Mouse (Mus musculus) erythroblast, adult 5-6 weeks (primary cell): ENCODE results near the gene Gm21992. TPM values are rescaled to one million over a fixed set of nuclear protein-coding genes. Genes with fewer than 3 reads are reported as not detected.

Source experiments
- ATAC-seq: replicated peaks from 2 replicates; pipeline ENCODE4 v1.8.0; 2016; ENCODE audit warnings: moderate number of reproducible peaks, mild to moderate bottlenecking, moderate TSS enrichment, inconsistent platforms; ENCODE audit not compliant: poor library complexity, low FRiP score, severe bottlenecking
- total RNA-seq, 2 experiments: library from RNA; stranded (forward) in 1 of 2; stranded (reverse) in 1 of 2; fragments of 150-400 nt in 1 of 2; fragments of 200-764, 138-1000 nt in 1 of 2; gene quantifications; 2 replicates each; pipeline versions ENCODE4 v1.2.3 to v1.2.4; 2015 to 2017; ENCODE audit warnings: low replicate concordance in 2 of 2

Gm21992 gene
- total RNA-seq, 2 experiments from 2014 or later, result 28.2 to 74.0 TPM

DNA sequence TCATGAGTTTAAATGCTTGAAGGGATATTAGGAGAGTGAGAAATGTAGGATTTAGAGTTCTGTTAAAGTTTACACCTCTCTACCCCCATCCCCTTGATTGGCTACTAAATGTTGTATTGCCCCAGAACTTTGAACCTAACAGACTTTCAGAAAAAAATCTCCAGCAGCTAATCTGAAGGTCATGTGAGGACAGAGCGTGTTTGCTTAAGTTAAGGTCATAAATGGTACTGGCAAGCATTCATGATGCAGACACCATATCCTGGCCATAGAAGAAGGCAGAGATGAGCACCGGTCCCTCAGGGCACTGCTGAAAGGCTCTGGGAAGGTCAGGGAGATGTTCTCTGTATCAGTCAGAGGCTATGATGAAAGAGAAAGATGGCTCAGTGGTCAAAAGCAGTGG lies 94.1 kb downstream of the Gm21992 start:
- ATAC-seq, result no peak

DNA sequence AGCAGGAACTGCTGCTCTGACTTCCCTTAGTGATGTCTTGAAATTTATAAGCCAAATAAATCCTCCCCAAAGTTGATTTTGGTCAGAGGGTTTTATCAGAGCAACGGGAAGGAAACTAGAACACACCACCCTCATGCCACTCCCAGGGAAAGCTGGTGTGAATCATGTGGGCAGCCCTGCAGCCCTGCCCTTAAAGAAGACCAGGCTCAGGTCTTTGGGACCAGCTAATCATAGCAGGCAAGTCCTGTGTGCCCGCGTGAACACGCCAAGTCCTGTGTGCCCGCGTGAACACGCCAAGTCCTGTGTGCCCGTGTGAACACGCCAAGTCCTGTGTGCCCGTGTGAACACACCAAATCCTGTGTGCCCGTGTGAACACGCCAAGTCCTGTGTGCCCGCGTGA lies 94.7 kb downstream of the Gm21992 start:
- no peak for ATAC-seq

DNA sequence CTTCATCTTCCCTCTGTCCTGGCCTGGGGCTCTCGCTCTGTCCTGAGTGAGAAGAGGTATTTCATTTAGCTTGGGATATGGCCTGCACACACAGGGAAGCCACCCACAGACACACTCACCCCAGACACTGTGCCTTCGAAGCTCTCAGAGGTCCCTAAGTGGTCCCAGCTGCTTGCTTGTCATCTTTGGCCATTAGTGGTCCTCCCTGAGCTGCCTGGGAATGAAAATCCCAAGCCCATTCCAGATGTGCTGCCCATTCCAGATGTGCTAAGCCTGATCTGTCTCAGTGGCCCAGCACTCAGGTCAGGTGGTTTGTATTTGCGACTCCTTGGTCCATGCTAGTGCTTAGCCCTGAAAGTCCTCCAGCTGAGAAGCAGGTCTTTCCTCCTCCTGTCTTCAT lies 97.5 kb downstream of the Gm21992 start:
- ATAC-seq, result no peak

DNA sequence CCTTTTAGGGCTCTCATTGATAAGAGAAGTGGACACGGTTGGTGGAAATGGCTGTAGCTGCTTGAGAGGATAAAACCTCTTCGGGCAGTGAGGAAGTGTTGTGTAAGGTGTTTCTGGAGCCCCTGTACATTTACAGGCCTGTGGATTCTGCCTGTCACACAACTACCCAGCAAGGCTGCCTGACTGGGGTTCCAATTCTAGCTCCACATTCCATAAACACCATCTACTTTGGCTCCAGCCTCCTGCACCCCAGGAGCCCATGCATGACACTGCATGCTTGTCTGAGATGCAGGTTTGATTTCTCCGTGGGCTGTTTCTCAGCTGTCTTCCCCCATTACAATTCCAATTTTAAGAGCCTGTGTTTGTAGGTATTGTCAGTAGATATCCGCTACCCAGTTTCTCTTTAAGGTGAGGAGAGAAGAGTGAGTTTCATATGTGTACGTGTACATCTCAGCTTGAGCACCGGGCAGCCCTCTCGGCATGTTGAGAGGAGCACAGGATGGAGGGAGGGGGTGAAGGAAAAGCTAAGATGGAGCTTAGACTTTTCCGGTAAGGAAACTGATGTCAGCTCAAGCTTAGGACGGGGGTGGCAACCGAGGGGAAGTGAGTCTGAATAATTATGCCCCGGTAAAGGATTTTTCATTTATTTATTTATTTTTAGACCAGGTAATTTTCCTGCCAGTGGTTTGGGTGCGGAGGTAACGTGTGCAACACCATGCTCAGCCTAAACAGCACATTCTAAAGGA lies 98.5 kb downstream of the Gm21992 start:
- ATAC-seq, result no peak

DNA sequence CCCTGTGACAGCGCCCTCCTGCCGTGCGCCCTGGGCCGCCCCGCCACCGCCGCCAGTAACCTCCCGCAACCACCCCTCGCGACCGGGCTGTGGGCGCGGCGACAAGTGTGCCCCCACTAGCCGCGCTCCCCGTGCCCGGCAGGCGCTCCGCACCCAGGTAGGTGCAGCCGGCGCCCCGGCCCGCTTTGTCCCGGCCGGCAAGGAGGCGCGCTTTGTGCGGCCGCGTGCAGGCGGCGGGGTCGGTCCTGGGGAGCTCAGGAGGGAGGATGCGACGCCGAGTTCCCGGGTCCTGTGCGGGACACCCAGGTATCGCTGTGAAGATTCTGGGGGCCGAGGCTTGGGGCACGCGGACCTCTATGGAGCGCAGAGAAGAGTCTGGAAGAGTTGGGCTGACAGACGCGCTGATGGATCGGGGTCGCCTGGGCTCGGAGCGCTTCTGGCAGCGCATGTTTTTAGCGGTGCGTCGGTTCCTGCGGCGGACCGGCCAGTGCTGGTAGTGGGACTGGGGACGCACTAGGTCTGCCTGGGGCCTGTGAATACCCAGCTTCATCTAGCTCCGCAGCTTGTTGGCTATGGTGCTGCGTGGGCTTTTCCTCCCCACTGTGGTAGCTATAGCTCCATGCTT lies 99.1 kb downstream of the Gm21992 start:
- ATAC-seq, result no peak

DNA sequence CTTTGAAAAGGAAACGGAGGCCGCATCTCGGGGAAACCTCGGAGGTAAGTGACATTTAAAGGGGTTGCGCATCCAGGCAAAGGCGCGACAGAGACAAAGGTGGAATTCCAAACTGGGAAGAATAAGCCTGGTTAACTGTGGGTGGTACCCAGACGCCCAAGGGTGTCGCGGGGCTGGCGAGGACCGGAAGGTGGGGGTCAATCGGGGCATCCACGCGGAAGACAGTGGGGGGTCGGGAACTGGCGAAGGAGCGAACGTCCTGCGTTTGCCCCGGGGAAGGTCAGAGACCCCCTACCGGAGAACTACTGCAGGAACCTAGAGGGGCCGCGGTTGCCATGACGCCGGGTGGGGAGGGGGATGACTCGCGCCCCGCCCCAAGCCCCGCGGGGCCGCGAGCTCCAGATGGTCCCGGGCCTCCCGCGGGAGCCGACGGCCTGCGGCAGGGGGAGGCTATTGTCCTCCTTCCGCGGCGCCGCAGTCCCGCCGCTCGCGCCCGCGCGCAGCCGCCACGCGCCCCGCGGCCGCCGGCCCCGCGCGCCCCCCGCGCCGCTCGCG lies 99.7 kb downstream of the Gm21992 start:
- no peak for ATAC-seq

DNA sequence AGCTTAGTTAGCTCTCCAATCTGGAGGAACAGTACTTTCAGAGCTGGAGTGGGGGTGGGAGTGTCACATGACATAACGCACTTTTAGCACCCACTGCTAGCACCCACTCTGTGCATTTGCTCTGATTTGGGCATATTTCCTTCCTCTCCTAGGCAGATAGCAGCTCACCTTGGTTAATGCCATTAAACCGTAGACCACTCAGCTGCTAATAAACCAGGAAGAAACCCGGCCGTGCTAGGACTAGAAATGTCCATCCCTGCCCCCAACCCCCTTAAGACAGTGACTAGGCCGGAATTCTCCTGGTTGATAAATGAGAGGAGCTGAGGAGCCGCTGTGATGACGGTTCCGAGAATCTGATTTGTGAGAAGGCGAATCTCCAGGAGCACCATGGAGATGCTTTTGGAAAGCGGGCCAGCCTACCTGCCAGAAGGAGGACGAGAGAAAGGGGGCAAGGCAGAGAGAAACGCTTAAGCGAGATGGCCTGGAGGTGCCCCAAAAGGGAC lies 100.3 kb downstream of the Gm21992 start, which contains the start of gene Sptbn2:
Sptbn2 (plus strand) TSS at position 70 of the 503 bp plus-strand sequence.
- no peak for ATAC-seq

DNA sequence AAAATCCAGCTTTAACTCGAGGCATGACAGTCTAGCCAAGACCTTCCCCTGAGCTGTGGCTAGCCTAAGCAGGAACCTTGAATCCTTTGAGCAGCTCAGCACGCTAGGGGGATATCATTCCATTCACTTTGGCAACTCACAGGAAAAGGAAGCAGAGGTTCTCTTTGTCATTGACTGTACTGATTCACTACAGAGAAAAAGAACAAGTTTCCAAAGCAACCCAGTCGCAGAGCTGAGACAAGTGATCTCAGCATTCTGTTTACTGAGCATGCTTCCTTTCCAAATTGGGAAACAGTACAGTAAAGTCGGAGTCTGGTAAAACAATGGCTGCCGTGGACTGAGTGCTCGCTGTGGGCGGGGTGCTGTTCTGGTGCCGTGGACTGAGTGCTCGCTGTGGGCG lies 102.6 kb downstream of the Gm21992 start:
- ATAC-seq, result no peak

DNA sequence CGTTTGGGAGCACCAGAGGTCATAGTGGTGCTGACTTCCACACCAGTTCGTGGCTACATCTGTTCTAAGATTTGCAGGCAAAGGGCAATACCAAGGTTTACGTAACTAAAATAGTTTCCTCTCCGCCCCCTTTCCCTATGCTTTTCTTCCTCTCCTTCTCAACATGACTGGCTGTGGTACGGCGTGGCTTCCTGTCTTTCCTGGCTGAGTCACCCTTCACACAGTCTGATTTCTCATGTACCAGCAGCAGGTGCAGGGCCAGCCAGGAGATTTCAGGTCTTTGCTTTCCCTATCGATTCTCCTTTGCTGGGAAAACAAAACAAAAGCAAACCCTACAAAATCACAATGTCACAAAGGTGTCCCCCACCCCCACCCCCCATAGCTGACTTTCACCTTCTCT lies 110.2 kb downstream of the Gm21992 start:
- ATAC-seq, result no peak

DNA sequence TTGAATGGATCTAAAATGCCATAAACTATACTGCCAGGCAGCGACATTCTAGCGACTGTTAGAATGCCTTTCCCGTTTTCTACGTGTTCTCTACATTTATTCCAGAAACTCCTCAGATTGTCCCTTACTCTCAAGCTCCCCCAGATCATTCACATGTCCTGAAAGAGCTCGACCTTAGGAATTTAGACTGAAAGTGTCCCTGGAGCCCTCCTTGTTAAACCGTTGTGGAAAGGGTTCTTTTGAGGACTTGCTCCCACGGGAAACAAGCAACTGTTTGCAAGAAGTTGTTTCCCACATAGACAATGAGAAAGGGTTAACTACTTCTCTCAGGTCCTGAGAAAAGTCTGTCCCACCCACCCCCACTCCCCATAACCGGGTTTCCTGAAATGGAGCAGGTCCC lies 110.8 kb downstream of the Gm21992 start:
- no peak for ATAC-seq

DNA sequence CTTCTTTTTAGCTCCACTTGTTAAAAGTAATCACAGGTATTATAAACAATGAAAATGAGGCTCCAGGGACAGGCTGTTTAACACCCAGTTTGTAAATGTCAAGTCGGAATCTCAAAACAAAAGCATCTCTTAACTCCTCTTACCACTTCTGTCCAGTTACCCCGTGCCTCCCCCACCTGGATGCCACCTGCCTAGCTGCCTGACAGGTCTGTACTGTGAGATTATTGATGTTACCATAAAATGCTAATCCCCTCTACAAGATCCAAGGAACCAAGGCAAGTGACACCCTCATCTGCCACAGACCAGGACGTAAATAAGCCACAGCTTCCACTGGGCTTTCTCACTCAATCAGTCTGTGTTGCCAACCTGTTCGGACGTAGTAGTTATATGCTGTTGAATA lies 111.6 kb downstream of the Gm21992 start:
- no peak for ATAC-seq

DNA sequence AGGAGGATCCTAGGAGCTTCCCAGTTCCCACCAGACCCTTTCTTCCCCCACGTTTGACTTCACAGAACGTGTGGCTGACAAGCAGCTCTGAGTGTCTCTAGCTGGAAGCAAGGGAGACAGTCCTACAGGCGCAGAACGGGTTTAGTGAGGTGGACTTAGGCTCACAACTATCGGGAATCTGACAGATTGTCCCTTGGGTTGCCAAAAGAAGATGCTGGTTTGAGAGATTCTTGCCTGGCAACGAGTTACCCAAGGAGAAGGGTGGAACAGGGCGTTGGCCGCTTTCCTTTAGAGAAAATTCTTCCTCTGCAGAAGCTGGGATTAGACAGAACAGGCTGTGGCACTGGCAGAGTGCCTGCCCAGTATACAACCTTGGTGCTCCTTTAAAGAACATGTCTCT lies 112.6 kb downstream of the Gm21992 start:
- no peak for ATAC-seq

DNA sequence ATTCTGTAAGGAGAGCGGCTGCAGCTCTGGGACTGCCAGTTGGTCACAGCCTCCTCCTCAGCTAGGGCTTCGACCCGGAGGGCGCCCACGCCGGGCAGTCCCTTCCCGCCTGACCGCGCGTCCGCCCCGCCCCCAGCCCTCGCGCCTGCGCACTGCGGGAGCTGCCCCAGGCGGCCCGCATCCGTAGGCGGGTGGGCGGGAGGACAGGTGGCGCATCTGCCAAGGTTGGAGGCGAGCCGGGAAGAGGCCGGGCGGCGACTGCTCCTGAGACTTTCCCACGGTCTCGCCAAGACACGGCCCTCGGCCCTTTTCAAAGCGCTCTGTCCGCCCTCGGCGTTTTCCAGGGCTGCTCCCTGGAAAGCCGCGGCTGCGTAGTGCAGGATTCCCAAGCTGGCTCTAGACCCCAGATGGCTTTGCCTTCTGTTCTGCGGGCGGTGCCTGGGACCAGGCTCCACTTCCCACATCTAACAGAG lies 113.2 kb downstream of the Gm21992 start, which contains the start of gene Gm960:
Gm960 (minus strand) TSS at position 464 of the 473 bp plus-strand sequence.
- no peak for ATAC-seq

DNA sequence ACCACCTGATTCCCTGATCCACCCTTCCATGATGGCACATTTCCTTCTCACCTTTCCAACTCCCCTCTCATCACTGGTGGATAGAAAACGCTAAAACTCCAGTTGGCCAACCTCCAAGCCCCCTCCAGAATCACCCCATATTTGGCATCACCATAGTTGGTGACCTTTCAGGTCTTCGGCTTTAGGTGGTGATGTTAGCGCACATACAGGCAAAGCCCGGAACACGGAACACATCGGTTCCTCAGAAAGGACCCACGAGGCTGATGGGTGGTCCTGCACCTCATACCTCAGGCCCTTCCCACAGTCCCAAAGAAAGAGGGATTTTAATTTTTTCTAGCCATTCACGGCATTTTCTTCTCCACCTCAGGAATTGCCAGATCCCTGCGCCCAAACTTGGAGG lies 113.7 kb downstream of the Gm21992 start:
- ATAC-seq, result no peak

DNA sequence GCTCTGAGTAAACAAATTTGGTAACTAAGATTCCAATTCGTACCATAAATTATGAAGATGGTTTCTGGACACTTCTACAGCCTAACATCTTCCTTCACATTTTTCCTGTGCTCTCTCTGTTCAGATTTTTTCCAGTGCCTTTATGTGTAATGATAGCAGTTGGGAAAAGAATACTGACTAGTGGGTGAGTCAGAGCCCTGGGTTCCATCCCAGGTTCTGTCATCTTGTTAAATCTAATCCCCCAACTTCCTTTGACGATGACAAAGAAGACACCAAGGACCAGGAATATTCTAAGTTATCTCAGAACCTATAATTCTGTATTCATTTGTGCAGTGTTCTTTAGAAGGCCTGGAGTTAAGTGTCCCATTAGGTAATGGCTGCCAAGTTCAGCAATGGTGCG lies 114.3 kb downstream of the Gm21992 start:
- ATAC-seq, result no peak

DNA sequence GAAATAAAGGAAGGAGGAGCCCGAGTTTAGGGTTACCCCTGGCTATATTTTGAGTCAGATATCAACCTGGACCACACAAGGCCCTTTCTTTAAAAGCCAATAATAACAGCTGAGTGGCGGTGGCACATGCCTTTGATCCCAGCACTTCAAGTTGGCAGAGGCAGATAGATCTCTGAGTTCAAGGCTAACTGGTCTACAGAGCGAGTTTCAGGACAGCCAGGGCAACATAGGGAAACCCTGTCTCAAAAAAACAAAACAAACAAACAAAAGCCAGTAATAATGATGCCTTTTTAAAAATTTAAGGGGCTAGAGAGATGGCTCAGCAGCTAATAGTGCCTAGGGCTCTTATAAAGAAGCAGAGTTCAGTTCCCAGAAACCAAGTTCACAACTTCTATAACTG lies 117.1 kb downstream of the Gm21992 start:
- ATAC-seq, result no peak

Other genes with a start within 250 kb of the Gm21992 start
- gene Lrfn4, start 195.9 kb downstream of the Gm21992 start, total RNA-seq (2015; ENCODE audit: low replicate concordance), result 0.38 and 0.63 TPM in 2 replicates
- gene Lrfn4, start 195.9 kb downstream of the Gm21992 start, total RNA-seq (2017; ENCODE audit: low replicate concordance), result not detected in 2 replicates
- 10.9 and 17.3 TPM in 2 replicates for gene Rce1, start 186.0 kb downstream of the Gm21992 start, total RNA-seq (2015; ENCODE audit: low replicate concordance)
- gene Rce1, start 186.0 kb downstream of the Gm21992 start, total RNA-seq (2017; ENCODE audit: low replicate concordance), result 2.9 and 10.6 TPM in 2 replicates
- gene Gm960, start 112.9 kb downstream of the Gm21992 start, total RNA-seq (2015; ENCODE audit: low replicate concordance), result not detected in 2 replicates
- gene Gm960, start 112.9 kb downstream of the Gm21992 start, total RNA-seq (2017; ENCODE audit: low replicate concordance), result 0.56 TPM in 1 of 2 replicates, not detected in the other
- not detected in 2 replicates for gene Sptbn2, start 100.4 kb downstream of the Gm21992 start, total RNA-seq (2015; ENCODE audit: low replicate concordance)
- not detected in 2 replicates for gene Sptbn2, start 100.4 kb downstream of the Gm21992 start, total RNA-seq (2017; ENCODE audit: low replicate concordance)
- gene Rbm4b, start 55.1 kb downstream of the Gm21992 start, total RNA-seq (2015; ENCODE audit: low replicate concordance), result 0.58 and 4.0 TPM in 2 replicates
- gene Rbm4b, start 55.1 kb downstream of the Gm21992 start, total RNA-seq (2017; ENCODE audit: low replicate concordance), result 6.6 and 7.5 TPM in 2 replicates
- 50.5 and 66.9 TPM in 2 replicates for gene Rbm4, start 17.7 kb downstream of the Gm21992 start, total RNA-seq (2015; ENCODE audit: low replicate concordance)
- gene Rbm4, start 17.7 kb downstream of the Gm21992 start, total RNA-seq (2017; ENCODE audit: low replicate concordance), result 139 and 185 TPM in 2 replicates
- gene Rbm14, start within 50 bp of the Gm21992 start, total RNA-seq (2015; ENCODE audit: low replicate concordance), result 63.8 and 73.6 TPM in 2 replicates
- gene Rbm14, start within 50 bp of the Gm21992 start, total RNA-seq (2017; ENCODE audit: low replicate concordance), result 59.4 and 71.3 TPM in 2 replicates
- gene Ccs, start 27.7 kb upstream of the Gm21992 start, total RNA-seq (2015; ENCODE audit: low replicate concordance), result 12.3 and 18.8 TPM in 2 replicates
- gene Ccs, start 27.7 kb upstream of the Gm21992 start, total RNA-seq (2017; ENCODE audit: low replicate concordance), result 24.4 and 66.9 TPM in 2 replicates
- not detected in 2 replicates for gene Ccdc87, start 27.8 kb upstream of the Gm21992 start, total RNA-seq (2015; ENCODE audit: low replicate concordance)
- gene Ccdc87, start 27.8 kb upstream of the Gm21992 start, total RNA-seq (2017; ENCODE audit: low replicate concordance), result not detected in 2 replicates
- 79.7 and 90.9 TPM in 2 replicates for gene Ctsf, start 43.5 kb upstream of the Gm21992 start, total RNA-seq (2015; ENCODE audit: low replicate concordance)
- gene Ctsf, start 43.5 kb upstream of the Gm21992 start, total RNA-seq (2017; ENCODE audit: low replicate concordance), result 51.5 and 94.7 TPM in 2 replicates
- not detected in 2 replicates for gene Actn3, start 66.3 kb upstream of the Gm21992 start, total RNA-seq (2015; ENCODE audit: low replicate concordance)
- 0.56 TPM in 1 of 2 replicates, not detected in the other for gene Actn3, start 66.3 kb upstream of the Gm21992 start, total RNA-seq (2017; ENCODE audit: low replicate concordance)
- 4.0 and 12.1 TPM in 2 replicates for gene Zdhhc24, start 67.1 kb upstream of the Gm21992 start, total RNA-seq (2015; ENCODE audit: low replicate concordance)
- gene Zdhhc24, start 67.1 kb upstream of the Gm21992 start, total RNA-seq (2017; ENCODE audit: low replicate concordance), result 9.6 and 10.5 TPM in 2 replicates
- 0.84 and 1.5 TPM in 2 replicates for gene Bbs1, start 95.0 kb upstream of the Gm21992 start, total RNA-seq (2015; ENCODE audit: low replicate concordance)
- 0.42 and 1.2 TPM in 2 replicates for gene Bbs1, start 95.0 kb upstream of the Gm21992 start, total RNA-seq (2017; ENCODE audit: low replicate concordance)
- gene Dpp3, start 116.7 kb upstream of the Gm21992 start, total RNA-seq (2015; ENCODE audit: low replicate concordance), result 4.6 and 7.5 TPM in 2 replicates
- gene Dpp3, start 116.7 kb upstream of the Gm21992 start, total RNA-seq (2017; ENCODE audit: low replicate concordance), result 6.0 and 7.3 TPM in 2 replicates
- not detected in 2 replicates for gene Peli3, start 131.5 kb upstream of the Gm21992 start, total RNA-seq (2015; ENCODE audit: low replicate concordance)
- not detected in 2 replicates for gene Peli3, start 131.5 kb upstream of the Gm21992 start, total RNA-seq (2017; ENCODE audit: low replicate concordance)
- gene Mrpl11, start 150.5 kb upstream of the Gm21992 start, total RNA-seq (2015; ENCODE audit: low replicate concordance), result 3.7 and 4.4 TPM in 2 replicates
- 1.8 and 7.8 TPM in 2 replicates for gene Mrpl11, start 150.5 kb upstream of the Gm21992 start, total RNA-seq (2017; ENCODE audit: low replicate concordance)
- not detected in 2 replicates for gene Npas4, start 178.7 kb upstream of the Gm21992 start, total RNA-seq (2015; ENCODE audit: low replicate concordance)
- gene Npas4, start 178.7 kb upstream of the Gm21992 start, total RNA-seq (2017; ENCODE audit: low replicate concordance), result not detected in 2 replicates
- gene Slc29a2, start 212.2 kb upstream of the Gm21992 start, total RNA-seq (2015; ENCODE audit: low replicate concordance), result not detected in 2 replicates
- gene Slc29a2, start 212.2 kb upstream of the Gm21992 start, total RNA-seq (2017; ENCODE audit: low replicate concordance), result not detected in 2 replicates
- gene B4gat1, start 227.2 kb upstream of the Gm21992 start, total RNA-seq (2015; ENCODE audit: low replicate concordance), result 0.84 and 1.2 TPM in 2 replicates
- gene B4gat1, start 227.2 kb upstream of the Gm21992 start, total RNA-seq (2017; ENCODE audit: low replicate concordance), result not detected in 2 replicates
- 0.38 TPM in 1 of 2 replicates, not detected in the other for gene AC124502.3, start 227.3 kb upstream of the Gm21992 start, total RNA-seq (2015; ENCODE audit: low replicate concordance)
- gene AC124502.3, start 227.3 kb upstream of the Gm21992 start, total RNA-seq (2017; ENCODE audit: low replicate concordance), result 1.7 TPM in 1 of 2 replicates, not detected in the other
- 0.96 and 10.4 TPM in 2 replicates for gene Brms1, start 229.7 kb upstream of the Gm21992 start, total RNA-seq (2015; ENCODE audit: low replicate concordance)
- gene Brms1, start 229.7 kb upstream of the Gm21992 start, total RNA-seq (2017; ENCODE audit: low replicate concordance), result 12.7 and 17.6 TPM in 2 replicates
- not detected in 2 replicates for gene Rin1, start 238.9 kb upstream of the Gm21992 start, total RNA-seq (2015; ENCODE audit: low replicate concordance)
- gene Rin1, start 238.9 kb upstream of the Gm21992 start, total RNA-seq (2017; ENCODE audit: low replicate concordance), result 0.09 TPM in 1 of 2 replicates, not detected in the other